Mouse (Mus musculus): Measurements from ENCODE around the gene Thada.
A peak's percentile ranks its signal among the peaks of the same experiment; 100 is the strongest.

Gene Thada

GRCm38 (mm10) chr17:84370385-84370784, 95.6 kb downstream of the Thada start:
- no peak for DNase-seq (ENCODE audit: low spot score)

- no peak for DNase-seq (ENCODE audit: low spot score)
These were observed 96.2 kb downstream of the Thada start for GRCm38 (mm10) chr17:84369769-84370168.

- no peak for DNase-seq (ENCODE audit: low spot score)
These were observed 97.6 kb downstream of the Thada start for GRCm38 (mm10) chr17:84368213-84369014.

- DNase-seq (ENCODE audit: low spot score): no peak
These were observed 98.3 kb downstream of the Thada start for GRCm38 (mm10) chr17:84367663-84368062.

- no peak for DNase-seq (ENCODE audit: low spot score)
These were observed 100.2 kb downstream of the Thada start for GRCm38 (mm10) chr17:84365791-84366301.

GRCm38 (mm10) chr17:84365006-84365716, 100.8 kb downstream of the Thada start:
- DNase-seq (ENCODE audit: low spot score): no peak

GRCm38 (mm10) chr17:84363444-84363843, 102.6 kb downstream of the Thada start:
- no peak for DNase-seq (ENCODE audit: low spot score)

- no peak for DNase-seq (ENCODE audit: low spot score)
These were observed 103.3 kb downstream of the Thada start for GRCm38 (mm10) chr17:84362581-84363286.

- no peak for DNase-seq (ENCODE audit: low spot score)
These were observed 105.0 kb downstream of the Thada start for GRCm38 (mm10) chr17:84361006-84361405.

- DNase-seq (ENCODE audit: low spot score): no peak
These were observed 106.2 kb downstream of the Thada start for GRCm38 (mm10) chr17:84359810-84360209.

- no peak for DNase-seq (ENCODE audit: low spot score)
These were observed 106.9 kb downstream of the Thada start for GRCm38 (mm10) chr17:84358951-84359644.

GRCm38 (mm10) chr17:84357776-84358175, 108.2 kb downstream of the Thada start:
- DNase-seq (ENCODE audit: low spot score): no peak

GRCm38 (mm10) chr17:84356056-84356887, 109.7 kb downstream of the Thada start:
- DNase-seq (ENCODE audit: low spot score): no peak

- DNase-seq (ENCODE audit: low spot score): no peak
These were observed 111.0 kb downstream of the Thada start for GRCm38 (mm10) chr17:84355006-84355405.

- DNase-seq (ENCODE audit: low spot score): no peak
These were observed 112.1 kb downstream of the Thada start for GRCm38 (mm10) chr17:84353902-84354311.

GRCm38 (mm10) chr17:84353224-84353901, 112.6 kb downstream of the Thada start:
- no peak for DNase-seq (ENCODE audit: low spot score)

- DNase-seq (ENCODE audit: low spot score): no peak
These were observed 113.2 kb downstream of the Thada start for GRCm38 (mm10) chr17:84352790-84353154.

- peak; percentile 56 for DNase-seq (ENCODE audit: low spot score)
These were observed 113.9 kb downstream of the Thada start for GRCm38 (mm10) chr17:84351912-84352789.

GRCm38 (mm10) chr17:84351276-84351675, 114.7 kb downstream of the Thada start:
- no peak for DNase-seq (ENCODE audit: low spot score)

All from T-cell, adult 2 months (primary cell).